Mouse (Mus musculus): Measurements from ENCODE around the gene Tecta. TPM values are rescaled to one million over a fixed set of nuclear protein-coding genes. Genes with fewer than 3 reads are reported as not detected.
A peak's percentile ranks its signal among the peaks of the same experiment; 100 is the strongest.

The Tecta gene
- total RNA-seq, 2 experiments from 2014 or later: 0.38 to 0.44 TPM

GRCm38 (mm10) chr9:42326688-42327440 is 72.9 kb downstream of the Tecta start:
- Histone ChIP-seq H3K4me3 (no peak overlapping the region), H3K27ac (no peak overlapping the region)
- peak; percentile 89 for TF ChIP-seq CTCF (conservative IDR thresholded peaks at IDR 0.05)
- peak; percentile 61 to 73 for DNase-seq (ENCODE audit: low spot score in 2 of 2)

GRCm38 (mm10) chr9:42324640-42325394 is 74.9 kb downstream of the Tecta start:
- TF ChIP-seq CTCF (conservative IDR thresholded peaks at IDR 0.05): peak; percentile 60
- no peak overlapping the region for H3K27ac ChIP-seq
- no peak for DNase-seq (ENCODE audit: low spot score in 2 of 2)
- peak overlapping the region; percentile 38 for H3K4me3 ChIP-seq

GRCm38 (mm10) chr9:42323238-42323637 is 76.5 kb downstream of the Tecta start:
- Histone ChIP-seq H3K27ac (no peak overlapping the region), H3K4me3 (no peak overlapping the region)
- no peak for TF ChIP-seq CTCF (conservative IDR thresholded peaks at IDR 0.05)
- no peak for DNase-seq (ENCODE audit: low spot score in 2 of 2)

- Histone ChIP-seq H3K27ac (no peak overlapping the region), H3K4me3 (no peak overlapping the region)
- no peak for DNase-seq (ENCODE audit: low spot score in 2 of 2)
- no peak for TF ChIP-seq CTCF (conservative IDR thresholded peaks at IDR 0.05)
Measured at GRCm38 (mm10) chr9:42321442-42321841, 78.3 kb downstream of the Tecta start.

GRCm38 (mm10) chr9:42320616-42321015 is 79.1 kb downstream of the Tecta start:
- H3K4me3 ChIP-seq: no peak overlapping the region
- no peak overlapping the region for H3K27ac ChIP-seq
- DNase-seq (ENCODE audit: low spot score in 2 of 2): no peak
- peak; percentile 59 for TF ChIP-seq CTCF (conservative IDR thresholded peaks at IDR 0.05)

GRCm38 (mm10) chr9:42318455-42318987 is 81.2 kb downstream of the Tecta start:
- Histone ChIP-seq H3K4me3 (no peak overlapping the region), H3K27ac (no peak overlapping the region)
- DNase-seq (ENCODE audit: low spot score in 2 of 2): no peak
- no peak for TF ChIP-seq CTCF (conservative IDR thresholded peaks at IDR 0.05)

- H3K4me3 ChIP-seq: no peak overlapping the region
- H3K27ac ChIP-seq: no peak overlapping the region
- peak; percentile 68 for TF ChIP-seq CTCF (conservative IDR thresholded peaks at IDR 0.05)
- no peak for DNase-seq (ENCODE audit: low spot score in 2 of 2)
Measured at GRCm38 (mm10) chr9:42317337-42317736, 82.4 kb downstream of the Tecta start.

- DNase-seq (ENCODE audit: low spot score in 2 of 2): no peak
- no peak for TF ChIP-seq CTCF (conservative IDR thresholded peaks at IDR 0.05)
- Histone ChIP-seq H3K4me3 (no peak overlapping the region), H3K27ac (no peak overlapping the region)
Measured at GRCm38 (mm10) chr9:42315816-42316215, 83.9 kb downstream of the Tecta start.

GRCm38 (mm10) chr9:42314959-42315358 is 84.8 kb downstream of the Tecta start:
- Histone ChIP-seq H3K27ac (no peak overlapping the region), H3K4me3 (no peak overlapping the region)
- DNase-seq (ENCODE audit: low spot score in 2 of 2): no peak
- TF ChIP-seq CTCF (conservative IDR thresholded peaks at IDR 0.05): no peak

- no peak for DNase-seq (ENCODE audit: low spot score in 2 of 2)
- Histone ChIP-seq H3K27ac (no peak overlapping the region), H3K4me3 (no peak overlapping the region)
- no peak for TF ChIP-seq CTCF (conservative IDR thresholded peaks at IDR 0.05)
Measured at GRCm38 (mm10) chr9:42314388-42314787, 85.3 kb downstream of the Tecta start.

GRCm38 (mm10) chr9:42313872-42314271 is 85.9 kb downstream of the Tecta start:
- Histone ChIP-seq H3K4me3 (no peak overlapping the region), H3K27ac (no peak overlapping the region)
- TF ChIP-seq CTCF (conservative IDR thresholded peaks at IDR 0.05): peak; percentile 82
- no peak for DNase-seq (ENCODE audit: low spot score in 2 of 2)

GRCm38 (mm10) chr9:42311311-42311710 is 88.4 kb downstream of the Tecta start:
- TF ChIP-seq CTCF (conservative IDR thresholded peaks at IDR 0.05): 0 out of 2 replicates have a peak, but pooled peaks have one; percentile 22
- no peak for DNase-seq (ENCODE audit: low spot score in 2 of 2)
- Histone ChIP-seq H3K4me3 (no peak overlapping the region), H3K27ac (no peak overlapping the region)

GRCm38 (mm10) chr9:42303894-42304293 is 95.8 kb downstream of the Tecta start:
- Histone ChIP-seq H3K4me3 (no peak overlapping the region), H3K27ac (no peak overlapping the region)
- TF ChIP-seq CTCF (conservative IDR thresholded peaks at IDR 0.05): no peak
- no peak for DNase-seq (ENCODE audit: low spot score in 2 of 2)

Measured in layer of hippocampus, adult 2 months (tissue).